ENCODE assay signal across 8 mouse cellular contexts in genomic region chr1:44102259-44102717, GRCm38 (mm10). TPM values are rescaled to one million over a fixed set of nuclear protein-coding genes. Genes with fewer than 3 reads are reported as not detected.
A peak's percentile ranks its signal among the peaks of the same experiment; 100 is the strongest.
DNase-seq lines count a peak whose midpoint lies in the region; ATAC-seq and TF ChIP-seq lines count a peak whose summit lies in the region.

TSS of gene Tex30 (minus strand) at chr1:44102441.

- TF ChIP-seq EP300 in ES-Bruce4 (IDR thresholded peaks at IDR 0.05; ENCODE audit: insufficient read depth, low read depth, low read length) = no peak
- TF ChIP-seq EP300 in liver, postnatal 0 days (IDR thresholded peaks at IDR 0.05; ENCODE audit: low read depth) = no peak

- H3K36me3 ChIP-seq in ES-Bruce4 (ENCODE audit: control insufficient read depth, insufficient read depth, low read length, poor library complexity, severe bottlenecking) = peaks cover 10% of the 10 kb centered on the region
- peaks cover 23% of the 10 kb centered on the region for H3K36me3 ChIP-seq in forebrain, embryonic 13.5 days (ENCODE audit: poor library complexity, severe bottlenecking)
- H3K36me3 ChIP-seq in liver, postnatal 0 days (replicated peaks; ENCODE audit: insufficient read depth, low read length) = peaks cover 5% of the 10 kb centered on the region; the same call in 1 of the 2 replicates
- H3K36me3 ChIP-seq in neural tube, embryonic 14.5 days (ENCODE audit: control insufficient read depth, insufficient read depth, low read length) = peaks cover 8% of the 10 kb centered on the region

- peak within 1 kb of the TSS; percentile 95 for H3K4me3 ChIP-seq in ES-Bruce4 (ENCODE audit: low read depth, low read length)
- H3K4me3 ChIP-seq in forebrain, embryonic 13.5 days = peak within 1 kb of the TSS; percentile 65
- peak within 1 kb of the TSS; percentile 59 for H3K4me3 ChIP-seq in liver, postnatal 0 days (ENCODE audit: low read depth, low read length)
- peak within 1 kb of the TSS; percentile 82 for H3K4me3 ChIP-seq in neural tube, embryonic 14.5 days (ENCODE audit: low read depth, low read length)

- no peaks in the 10 kb centered on the region for H3K9me3 ChIP-seq in ES-Bruce4 (replicated peaks; ENCODE audit: control insufficient read depth, insufficient read depth, low read length, poor library complexity, severe bottlenecking)
- no peaks in the 10 kb centered on the region for H3K9me3 ChIP-seq in forebrain, embryonic 13.5 days (replicated peaks)
- H3K9me3 ChIP-seq in liver, postnatal 0 days (ENCODE audit: low read length) = no peaks in the 10 kb centered on the region
- H3K9me3 ChIP-seq in neural tube, embryonic 14.5 days (ENCODE audit: control insufficient read depth, low read length) = no peaks in the 10 kb centered on the region

- no peaks in the 10 kb centered on the region for H3K4me1 ChIP-seq in ES-Bruce4 (ENCODE audit: control insufficient read depth, insufficient read depth, low read length)
- H3K4me1 ChIP-seq in forebrain, embryonic 13.5 days = peaks cover 22% of the 10 kb centered on the region
- peaks cover 4% of the 10 kb centered on the region for H3K4me1 ChIP-seq in liver, postnatal 0 days (ENCODE audit: insufficient read depth)
- H3K4me1 ChIP-seq in neural tube, embryonic 14.5 days (ENCODE audit: control insufficient read depth, insufficient read depth, low read length) = peaks cover 6% of the 10 kb centered on the region; the same call in 1 of the 2 replicates

- no peak for TF ChIP-seq POLR2A in ES-Bruce4 (IDR thresholded peaks at IDR 0.05; ENCODE audit: insufficient read depth, low read length)

- H3K27ac ChIP-seq in ES-Bruce4 (ENCODE audit: insufficient read depth, low read length) = no peak within 1 kb of the TSS
- H3K27ac ChIP-seq in forebrain, embryonic 13.5 days = peak within 1 kb of the TSS; percentile 85
- H3K27ac ChIP-seq in liver, postnatal 0 days (ENCODE audit: low read depth) = peak within 1 kb of the TSS; percentile 85
- peak within 1 kb of the TSS; percentile 74 for H3K27ac ChIP-seq in neural tube, embryonic 14.5 days (ENCODE audit: low read depth, low read length)

- intact Hi-C loops in heart, postnatal 10 days (cut with DNase I) = loop anchor here (5.0 kb wide), 3 partner anchors 45 to 275 kb away; partner anchors contain the start of genes Ercc5 and Uxs1

- TF ChIP-seq CTCF in ES-Bruce4 (IDR thresholded peaks at IDR 0.05; ENCODE audit: low read depth, low read length) = no peak
- TF ChIP-seq CTCF in liver, postnatal 0 days (IDR thresholded peaks at IDR 0.05; ENCODE audit: low read depth) = no peak

- H3K4me2 ChIP-seq in forebrain, embryonic 13.5 days = peak within 1 kb of the TSS; percentile 64
- H3K4me2 ChIP-seq in liver, postnatal 0 days (ENCODE audit: low read depth, low read length) = peak within 1 kb of the TSS; percentile 73
- H3K4me2 ChIP-seq in neural tube, embryonic 14.5 days (ENCODE audit: low read depth, low read length) = peak within 1 kb of the TSS; percentile 69

- H3K9ac ChIP-seq in ES-Bruce4 (ENCODE audit: low read depth, poor library complexity, severe bottlenecking) = peak within 1 kb of the TSS; percentile 85
- peak within 1 kb of the TSS; percentile 79 for H3K9ac ChIP-seq in forebrain, embryonic 13.5 days
- peak within 1 kb of the TSS; percentile 66 for H3K9ac ChIP-seq in liver, postnatal 0 days (replicated peaks)
- peak within 1 kb of the TSS; percentile 71 for H3K9ac ChIP-seq in neural tube, embryonic 14.5 days (replicated peaks; ENCODE audit: low read depth, low read length)

- WGBS in forebrain, embryonic 13.5 days = under 1% methylated on average over 55 of the region's 55 CpGs
- WGBS in large intestine, adult 2 months = under 1% methylated on average over 55 of the region's 55 CpGs
- WGBS in liver, postnatal 0 days (ENCODE audit: insufficient replicate concordance) = under 1% methylated on average over 51 of the region's 55 CpGs
- under 1% methylated on average over 55 of the region's 55 CpGs for WGBS in neural tube, embryonic 14.5 days

- peak; percentile 94 to 96 for DNase-seq in heart, postnatal 10 days
- DNase-seq in large intestine, adult 2 months (ENCODE audit: low read depth, low spot score) = peak; percentile 72
- peak; percentile 95 for DNase-seq in liver, postnatal 0 days
- peak; percentile 95 for DNase-seq in testis, postnatal 10 days (ENCODE audit: low spot score)

- peak; percentile 99 for ATAC-seq in cerebellum, adult (ENCODE audit: insufficient number of reproducible peaks, low FRiP score, low TSS enrichment)
- ATAC-seq in forebrain, embryonic 13.5 days = peak; percentile 98
- peak; percentile 97 for ATAC-seq in liver, postnatal 0 days
- peak; percentile 98 for ATAC-seq in neural tube, embryonic 14.5 days (ENCODE audit: low read depth)

- H3K27me3 ChIP-seq in ES-Bruce4 (ENCODE audit: control insufficient read depth, insufficient read depth, low read length, poor library complexity, severe bottlenecking) = no peaks in the 10 kb centered on the region
- H3K27me3 ChIP-seq in forebrain, embryonic 13.5 days = no peaks in the 10 kb centered on the region
- H3K27me3 ChIP-seq in liver, postnatal 0 days (ENCODE audit: insufficient read depth, low read length) = no peaks in the 10 kb centered on the region
- no peaks in the 10 kb centered on the region for H3K27me3 ChIP-seq in neural tube, embryonic 14.5 days (ENCODE audit: control insufficient read depth, insufficient read depth, low read length)

RNA-seq across cellular contexts. Expression of gene Tex30, which starts in this region (rescaled TPM):
- polyA plus RNA-seq in ES-Bruce4 (2011; ENCODE audit: insufficient read depth, insufficient read length, low read depth, missing spikeins) = 48.5 and 49.6 TPM in 2 replicates
- 108 and 113 TPM in 2 replicates for polyA plus RNA-seq in forebrain, embryonic 13.5 days (2015; fragmentation: Nextera tagmentation; extraction: Ambion mirVana)
- 10 to 100 TPM; 10.1 to 12.7 TPM for total RNA-seq in heart, postnatal 10 days (2021)
- polyA plus RNA-seq in large intestine, adult 2 months (2012; rRNA removed) = 10.4 and 11.0 TPM in 2 replicates
- 33.9 and 36.9 TPM in 2 replicates for polyA plus RNA-seq in liver, postnatal 0 days (2015; fragmentation: Nextera tagmentation; extraction: Ambion mirVana)
- polyA plus RNA-seq in neural tube, embryonic 14.5 days (2014; fragmentation: Nextera tagmentation; extraction: Ambion mirVana) = 40.1 and 45.4 TPM in 2 replicates
